Mouse (Mus musculus): ENCODE data around the gene Ush2a.

Gene Ush2a

DNA sequence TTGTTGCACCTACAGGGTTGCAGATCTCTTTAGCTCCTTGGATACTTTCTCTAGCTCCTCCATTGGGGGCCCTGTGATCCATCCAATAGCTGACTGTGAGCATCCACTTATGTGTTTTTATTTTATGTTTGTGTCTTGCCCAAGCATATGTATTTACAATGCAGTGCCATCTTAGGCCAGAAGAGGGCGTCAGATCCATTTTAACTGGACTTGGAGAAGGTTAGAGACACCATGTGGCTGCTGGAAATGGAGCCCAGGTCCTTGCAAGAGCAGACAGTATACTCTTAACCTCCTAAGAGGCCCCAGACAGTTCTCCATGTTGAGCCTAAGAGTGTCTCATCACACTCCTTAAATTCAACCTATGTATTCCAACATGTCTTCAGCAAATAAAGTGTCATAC lies 281.5 kb downstream of the Ush2a start:
- DNase-seq (ENCODE audit: low spot score): peak; percentile 6

DNA sequence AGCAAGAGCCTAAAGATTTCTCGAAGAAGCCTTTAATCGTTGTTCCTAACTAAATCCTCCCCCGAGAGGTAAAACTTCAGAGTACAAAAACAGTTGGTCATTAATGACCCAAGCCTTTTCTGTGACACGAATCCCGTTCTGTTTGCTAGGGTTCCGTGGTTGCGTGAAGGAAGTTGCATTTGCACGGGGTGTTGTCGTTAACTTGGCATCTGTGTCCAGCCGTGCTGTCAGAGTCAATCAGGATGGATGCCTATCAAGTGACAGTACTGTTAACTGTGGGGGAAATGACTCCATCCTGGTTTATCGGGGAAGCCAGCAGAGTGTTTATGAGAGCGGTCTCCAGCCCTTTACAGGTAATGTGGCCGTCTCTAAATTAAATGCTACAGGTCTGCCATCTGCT lies 287.9 kb downstream of the Ush2a start:
- no peak for DNase-seq (ENCODE audit: low spot score)

DNA sequence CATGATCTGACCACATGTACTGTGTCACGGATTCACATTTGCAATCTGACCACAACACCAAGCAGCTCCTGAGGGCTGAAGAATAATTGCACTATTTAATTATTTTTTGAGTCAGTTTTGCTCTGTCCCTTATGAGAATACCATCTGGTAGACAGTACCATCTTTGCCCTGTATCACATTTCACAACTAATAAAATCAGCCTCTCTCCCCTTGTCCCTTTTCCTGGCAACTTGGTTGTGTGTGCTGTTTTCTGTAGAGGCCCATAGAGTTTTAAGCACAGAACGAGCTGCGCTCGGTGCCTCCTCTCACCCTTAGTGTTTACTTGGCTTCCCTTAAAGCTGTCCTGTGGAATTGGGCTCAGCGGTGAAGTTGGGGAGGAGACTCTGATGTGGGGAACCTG lies 290.0 kb downstream of the Ush2a start:
- no peak for DNase-seq (ENCODE audit: low spot score)

DNA sequence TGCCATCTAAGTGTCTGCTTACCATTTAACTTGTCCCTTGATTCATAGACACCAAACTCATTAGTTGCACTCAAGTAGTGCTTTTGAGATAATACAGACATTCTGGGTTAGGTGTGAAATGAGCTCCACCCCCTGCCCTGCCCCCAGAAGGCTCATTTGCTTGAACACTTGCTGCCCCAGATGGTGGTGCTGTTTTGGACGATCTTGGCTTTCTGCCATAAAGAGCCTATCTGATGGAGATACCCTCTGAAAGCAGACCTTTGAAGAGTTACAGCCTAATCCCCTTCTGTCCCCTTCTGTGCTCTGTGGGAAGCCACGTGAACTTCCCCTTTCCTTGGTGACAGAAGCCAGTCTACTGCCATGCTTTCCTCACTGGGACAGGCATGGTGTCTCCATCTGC lies 297.1 kb downstream of the Ush2a start:
- no peak for DNase-seq (ENCODE audit: low spot score)

DNA sequence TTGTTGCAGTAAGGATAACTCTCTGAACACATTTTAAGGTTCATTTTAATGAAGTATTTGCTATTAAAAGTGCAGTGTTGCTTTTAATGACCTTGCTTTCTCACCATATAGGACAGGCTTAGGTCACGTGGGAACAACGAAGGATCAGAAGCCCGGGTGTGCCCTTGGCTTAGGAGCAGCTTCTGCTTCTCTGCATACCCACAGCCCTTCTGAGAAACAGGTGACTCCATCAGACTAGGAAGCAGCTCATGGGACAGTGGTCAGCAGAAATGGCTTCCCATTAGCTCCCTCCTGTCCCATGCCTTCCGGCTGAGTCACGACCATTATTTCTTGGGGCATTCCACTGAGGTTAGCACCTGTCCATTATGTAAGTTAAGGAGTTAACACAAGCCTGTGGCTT lies 304.4 kb downstream of the Ush2a start:
- no peak for DNase-seq (ENCODE audit: low spot score)

DNA sequence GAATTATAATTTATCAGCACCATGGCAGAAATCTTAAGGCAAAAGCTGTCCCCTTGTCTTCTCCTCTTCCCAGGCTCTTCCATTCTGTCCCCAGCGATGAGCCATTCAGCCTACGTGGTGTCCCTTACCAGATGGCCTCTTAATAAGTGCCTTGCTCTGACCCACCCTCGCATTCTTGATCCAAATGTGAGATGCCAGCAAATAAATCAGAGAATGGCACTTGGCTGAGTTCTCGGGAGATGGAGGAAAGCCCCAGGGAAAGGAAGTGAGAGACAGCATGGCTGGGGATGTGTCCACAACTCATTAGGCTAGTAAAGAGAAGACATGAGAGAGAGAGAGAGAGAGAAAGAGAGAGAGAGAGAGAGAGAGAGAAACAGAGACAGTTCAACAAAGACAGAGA lies 305.7 kb downstream of the Ush2a start:
- DNase-seq (ENCODE audit: low spot score): no peak

DNA sequence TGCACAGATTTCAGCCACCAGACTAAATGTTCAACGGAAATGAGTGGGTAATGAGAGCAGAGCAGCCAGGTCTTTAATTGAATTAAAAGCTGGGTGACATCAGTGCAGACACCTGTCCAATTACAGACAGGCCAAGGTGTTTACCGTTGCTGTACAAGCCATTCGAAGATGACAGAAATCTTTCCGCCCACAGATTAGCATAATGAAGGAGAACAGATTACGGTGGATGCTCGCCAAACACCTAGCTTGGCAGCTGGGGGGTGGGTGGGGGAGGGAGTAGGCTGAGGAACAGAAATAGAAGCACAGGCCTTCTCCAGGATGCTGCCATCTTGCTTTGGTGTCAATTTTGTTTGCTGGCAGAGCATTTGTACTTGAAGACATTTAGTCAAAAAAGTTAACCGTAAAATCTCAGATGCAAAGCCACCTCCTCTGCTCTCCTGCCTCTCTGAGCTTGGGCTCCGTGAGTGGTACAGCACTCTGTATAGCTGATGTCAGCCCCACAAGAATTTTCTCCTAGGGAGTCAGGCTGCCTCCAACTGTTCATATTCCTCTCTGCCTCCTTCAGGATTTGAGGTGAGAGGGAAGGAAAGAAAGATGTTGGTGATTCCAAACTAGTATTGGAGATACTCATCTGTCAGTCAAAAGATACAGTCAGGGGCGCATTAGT lies 306.6 kb downstream of the Ush2a start:
- no peak for DNase-seq (ENCODE audit: low spot score)

DNA sequence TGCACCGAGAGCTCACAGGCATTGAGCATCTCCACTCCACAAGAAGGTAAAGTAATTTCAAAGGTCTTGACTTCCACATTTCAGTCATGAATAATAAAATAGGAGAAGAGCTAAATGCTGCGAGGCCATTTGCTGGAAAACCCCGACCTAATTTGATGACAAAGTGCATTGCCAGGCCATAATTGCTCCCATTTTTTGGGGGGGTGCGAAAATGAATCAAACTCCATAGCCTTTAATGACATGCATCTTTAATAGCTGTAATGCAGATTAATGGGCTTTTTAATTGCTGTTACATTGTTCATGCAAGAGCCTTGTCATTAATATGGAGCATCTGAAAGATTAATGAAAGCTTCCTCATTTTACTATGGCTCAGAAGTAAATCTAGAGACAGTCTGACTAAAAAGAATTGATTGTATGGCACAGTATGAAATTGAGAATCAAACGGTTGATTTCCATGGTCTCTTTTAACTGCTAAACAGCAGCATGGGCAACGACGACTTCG lies 314.5 kb downstream of the Ush2a start:
- DNase-seq (ENCODE audit: low spot score): no peak

DNA sequence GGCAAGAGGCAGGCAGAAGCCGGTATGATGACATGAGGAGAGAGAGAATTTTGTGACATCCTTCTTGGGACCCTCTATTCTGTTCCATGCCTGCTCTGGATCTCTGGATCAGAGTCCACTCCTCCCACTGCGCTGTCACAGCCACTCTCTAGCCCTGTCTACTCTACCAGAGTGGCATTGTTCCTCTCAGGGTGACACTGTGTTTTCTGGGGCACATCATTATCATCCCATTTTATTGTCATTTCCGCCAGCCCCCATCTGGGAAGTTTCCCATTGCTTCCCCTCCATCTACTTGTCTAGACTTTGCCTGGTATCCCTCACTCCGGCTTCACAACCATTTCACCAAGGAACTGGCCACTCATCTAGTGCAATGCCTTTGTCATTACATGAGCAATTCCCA lies 315.6 kb downstream of the Ush2a start:
- DNase-seq (ENCODE audit: low spot score): no peak

DNA sequence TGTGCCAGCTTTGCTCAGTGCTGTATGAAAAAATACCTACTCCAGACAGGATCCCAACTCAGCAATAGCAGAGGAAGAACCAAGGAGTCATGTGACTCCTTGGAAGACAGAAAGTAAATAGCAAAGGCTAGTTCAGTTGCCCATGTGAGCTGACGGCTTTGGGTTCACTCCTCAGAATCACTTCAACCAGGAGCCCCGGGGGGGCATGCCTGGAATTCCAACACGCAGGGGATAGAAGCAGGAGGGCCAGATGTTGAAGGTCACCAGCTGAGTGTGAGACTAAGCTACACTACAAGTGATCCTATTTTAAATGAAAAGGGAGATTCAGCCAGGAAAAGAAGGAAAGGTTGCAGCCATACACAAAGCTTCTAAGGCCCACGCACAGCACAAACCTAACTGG lies 319.3 kb downstream of the Ush2a start:
- no peak for DNase-seq (ENCODE audit: low spot score)

DNA sequence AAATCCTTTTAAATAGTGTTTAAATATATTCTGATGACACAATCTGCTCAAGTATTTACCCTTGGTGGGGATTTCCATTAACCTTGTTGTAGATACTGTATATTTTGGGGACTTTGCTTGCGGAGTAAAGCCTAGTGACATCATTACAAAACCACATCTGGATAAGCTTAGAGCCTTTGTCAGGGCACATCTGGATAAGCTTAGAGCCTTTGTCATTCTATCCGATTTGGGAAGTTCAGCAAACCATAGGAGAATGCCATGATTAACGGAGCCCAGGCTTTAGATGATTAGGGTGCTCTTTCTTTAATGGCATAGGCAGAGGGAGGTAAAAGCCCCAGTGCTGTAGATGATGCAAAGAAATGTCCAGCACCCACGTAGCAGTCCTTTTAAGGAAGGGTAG lies 333.4 kb downstream of the Ush2a start:
- DNase-seq (ENCODE audit: low spot score): no peak

DNA sequence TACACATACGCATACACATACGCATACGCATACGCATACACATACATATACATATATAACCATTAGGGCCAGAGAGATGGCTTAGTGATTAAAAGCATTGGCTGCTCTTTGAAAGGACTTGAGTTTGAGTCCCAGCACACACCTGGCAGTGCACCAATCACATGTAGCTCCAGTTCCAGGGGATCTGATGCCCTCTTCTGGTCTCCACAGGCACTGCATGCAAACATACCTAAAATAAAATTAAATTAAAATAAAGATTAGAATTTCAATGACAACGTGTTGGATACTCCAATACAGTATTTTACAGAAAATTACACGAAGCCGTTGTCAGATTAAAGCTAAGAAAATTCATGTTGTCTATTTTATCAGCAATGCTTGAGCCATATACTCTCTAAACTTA lies 336.2 kb downstream of the Ush2a start:
- no peak for DNase-seq (ENCODE audit: low spot score)

DNA sequence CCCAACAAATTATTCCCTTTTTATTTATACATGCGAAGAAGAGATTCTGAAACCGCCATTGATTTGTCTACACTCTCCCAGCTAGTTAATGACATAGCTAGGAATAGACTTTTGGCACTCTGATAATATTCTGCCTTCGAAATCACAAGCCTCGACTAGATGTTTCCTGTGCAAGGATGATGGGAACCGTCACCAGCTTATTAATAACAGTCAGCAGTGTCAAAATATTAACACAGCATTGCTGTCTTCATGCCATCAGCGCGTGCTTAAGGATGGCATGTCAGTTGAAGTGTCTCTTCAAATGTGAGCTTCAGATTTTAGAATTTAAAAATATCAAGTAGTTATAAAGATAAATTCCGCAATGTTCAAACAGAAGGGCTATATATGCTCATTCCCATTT lies 337.3 kb downstream of the Ush2a start:
- no peak for DNase-seq (ENCODE audit: low spot score)

DNA sequence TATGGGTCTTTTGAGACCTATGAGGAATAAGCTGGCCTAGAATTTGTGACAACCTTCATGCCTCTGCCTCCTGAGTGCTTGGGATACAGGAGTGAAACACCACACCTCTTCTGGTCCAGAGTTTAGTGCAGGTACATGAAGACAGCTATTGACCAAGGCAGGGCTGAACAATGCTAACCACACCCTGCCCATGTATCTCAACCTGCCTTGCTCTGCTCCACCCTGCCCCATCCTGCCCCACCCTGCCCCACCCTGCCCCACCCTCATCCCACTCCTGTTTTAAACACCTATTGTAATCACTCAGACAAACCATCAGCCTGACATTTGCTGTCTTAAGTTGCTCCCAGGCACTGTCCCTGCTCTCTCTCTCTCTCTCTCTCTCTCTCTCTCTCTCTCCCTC lies 344.6 kb downstream of the Ush2a start:
- no peak for DNase-seq (ENCODE audit: low spot score)

DNA sequence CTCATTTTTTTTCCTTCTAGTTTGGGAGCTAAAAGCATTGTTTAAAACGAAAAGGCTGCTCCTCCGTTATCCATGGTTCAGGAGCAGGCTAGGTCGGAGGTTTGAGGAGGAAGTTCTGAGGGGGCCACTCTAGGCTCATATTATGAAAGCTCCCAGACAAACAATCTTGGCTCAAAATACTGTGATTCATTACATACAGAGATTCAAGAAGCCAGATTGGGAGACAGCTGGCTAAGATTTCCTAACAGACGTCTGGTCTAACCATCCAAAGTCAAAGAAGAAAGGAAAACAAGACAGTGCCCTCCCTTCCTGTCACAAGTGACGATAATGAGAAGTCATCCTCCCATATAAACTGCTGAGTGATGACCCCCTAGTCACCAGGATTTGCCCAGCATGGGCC lies 354.7 kb downstream of the Ush2a start:
- no peak for DNase-seq (ENCODE audit: low spot score)

DNA sequence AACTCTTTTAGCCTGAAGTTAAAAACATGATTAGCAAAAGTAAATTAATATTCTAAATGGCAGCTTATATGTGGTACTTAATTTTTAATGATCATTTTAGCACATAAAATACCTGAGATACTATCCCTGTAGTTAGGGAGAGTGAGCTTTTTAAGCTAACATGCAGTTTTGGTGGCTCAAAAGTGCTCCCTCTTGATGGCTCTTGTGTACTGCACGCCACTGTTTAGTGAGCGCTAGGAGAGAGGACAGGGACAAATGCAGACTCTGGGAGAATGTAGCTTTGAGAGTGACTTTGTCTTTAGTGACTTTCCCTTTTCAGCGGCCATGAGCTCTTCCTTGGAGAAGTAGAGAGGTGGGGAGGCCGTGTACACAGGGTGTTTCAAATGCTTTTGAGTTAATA lies 371.9 kb downstream of the Ush2a start:
- no peak for DNase-seq (ENCODE audit: low spot score)

DNA sequence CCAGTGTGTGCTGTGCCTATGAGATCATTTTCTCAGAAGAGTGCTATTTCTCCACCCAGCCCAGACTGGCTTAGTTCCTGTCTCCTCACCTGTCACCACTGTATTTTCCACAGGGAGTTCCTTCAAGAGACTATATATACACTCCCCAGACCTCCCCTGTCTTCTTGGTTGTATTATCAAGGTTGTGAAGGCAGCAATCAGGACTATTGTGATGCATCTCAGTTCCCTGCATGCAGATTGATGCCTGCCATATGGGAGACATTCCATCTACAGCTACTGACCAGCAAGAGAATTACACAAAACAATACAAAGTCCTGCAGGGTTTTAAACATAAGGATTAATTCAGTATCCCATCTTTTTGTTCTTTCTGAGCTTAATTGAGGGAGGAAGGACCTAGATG lies 377.8 kb downstream of the Ush2a start:
- no peak for DNase-seq (ENCODE audit: low spot score)

DNA sequence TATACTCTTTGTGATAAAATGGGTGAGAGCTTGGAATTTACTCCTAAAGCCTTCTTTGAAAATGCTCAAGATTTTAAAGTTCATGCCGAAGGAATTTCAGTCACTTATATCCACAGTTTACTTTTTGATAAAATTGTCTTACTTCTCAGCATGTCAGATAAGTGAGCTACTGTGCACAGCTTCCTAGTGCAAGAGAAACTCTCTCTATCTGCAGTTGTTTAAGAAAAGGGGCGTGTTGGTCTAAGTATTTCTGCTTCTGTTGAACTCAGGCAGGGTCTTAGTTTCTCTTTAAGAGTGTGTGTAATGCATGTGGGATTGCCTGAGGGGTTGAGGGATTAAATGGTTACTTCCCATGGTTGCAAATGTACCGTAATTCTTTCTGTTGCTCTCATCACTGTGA lies 381.3 kb downstream of the Ush2a start:
- no peak for DNase-seq (ENCODE audit: low spot score)

DNA sequence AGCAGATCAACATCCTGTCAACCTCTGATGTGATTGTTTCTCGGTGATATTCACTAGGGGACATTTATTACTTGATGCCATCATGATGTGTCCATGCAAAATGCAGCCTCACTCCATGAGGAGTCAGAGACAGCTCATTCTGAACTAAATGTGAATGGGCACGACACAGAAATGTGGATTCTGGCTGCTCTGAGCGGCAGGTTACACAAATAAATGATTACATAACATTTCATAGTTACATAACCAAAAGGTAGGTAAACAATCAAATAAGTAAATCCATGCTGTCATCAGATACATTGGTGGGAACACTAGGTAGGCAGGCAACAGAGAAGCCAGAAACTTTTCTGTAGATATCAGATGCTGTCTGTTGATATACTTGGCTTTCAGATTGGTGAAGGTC lies 391.2 kb downstream of the Ush2a start:
- no peak for DNase-seq (ENCODE audit: low spot score)

DNA sequence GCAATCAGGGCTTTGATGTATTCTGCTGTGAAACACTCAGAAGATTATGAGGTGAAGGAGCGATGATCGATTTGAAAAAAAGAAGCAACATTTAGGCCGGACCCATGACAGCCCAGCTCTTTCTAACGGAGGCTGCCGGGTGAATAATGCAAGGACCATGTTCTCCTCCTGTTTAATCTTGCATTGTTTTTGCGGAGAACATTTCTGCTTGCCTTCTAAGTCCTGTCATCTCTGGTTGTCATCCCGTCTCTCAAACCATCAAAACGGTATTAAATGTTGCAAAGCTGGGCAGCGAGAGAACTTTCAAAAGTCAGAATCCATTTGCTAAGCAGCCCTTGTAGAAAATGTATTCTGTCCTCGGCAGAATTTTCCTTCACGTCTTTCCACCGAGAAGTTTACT lies 394.3 kb downstream of the Ush2a start:
- DNase-seq (ENCODE audit: low spot score): no peak

DNA sequence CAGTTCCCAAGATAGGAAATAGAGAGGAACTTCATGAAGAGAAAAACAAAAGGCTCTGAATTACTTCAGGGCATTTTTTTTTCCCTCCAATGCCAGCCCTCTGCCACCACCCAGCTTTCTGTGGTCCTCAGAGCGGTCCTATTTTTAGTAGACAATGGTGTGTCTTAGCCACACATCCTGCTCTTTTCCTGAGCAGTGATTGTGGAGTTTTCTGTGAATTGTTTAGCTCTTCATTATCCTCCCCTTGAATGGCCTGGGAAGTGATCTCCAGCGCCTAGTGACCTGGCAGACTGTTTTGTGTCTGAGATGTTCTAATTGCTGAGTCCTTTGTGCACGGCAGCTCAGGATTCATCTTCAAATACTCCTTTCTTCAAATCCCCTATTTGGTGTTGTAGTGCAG lies 397.3 kb downstream of the Ush2a start:
- no peak for DNase-seq (ENCODE audit: low spot score)

DNA sequence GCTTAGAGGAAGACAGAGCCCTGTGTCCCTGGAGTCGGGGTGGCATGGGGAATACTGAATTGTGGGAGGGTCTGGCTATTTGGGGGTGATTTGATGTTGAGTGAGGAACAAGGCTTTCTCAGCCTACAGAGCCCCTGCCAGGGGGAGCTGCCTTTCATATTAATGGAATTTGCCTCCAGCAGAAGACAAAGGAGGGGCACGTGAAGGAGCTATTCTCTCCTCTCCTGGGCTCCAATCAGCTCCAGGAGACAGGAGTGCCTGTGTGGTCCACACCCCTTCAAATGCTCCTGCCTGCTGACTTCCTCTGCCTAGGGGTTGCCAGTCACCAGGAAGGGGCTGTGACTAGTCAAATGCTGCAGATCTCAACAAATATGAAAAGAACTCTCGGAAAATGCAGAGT lies 398.5 kb downstream of the Ush2a start:
- no peak for DNase-seq (ENCODE audit: low spot score)

DNA sequence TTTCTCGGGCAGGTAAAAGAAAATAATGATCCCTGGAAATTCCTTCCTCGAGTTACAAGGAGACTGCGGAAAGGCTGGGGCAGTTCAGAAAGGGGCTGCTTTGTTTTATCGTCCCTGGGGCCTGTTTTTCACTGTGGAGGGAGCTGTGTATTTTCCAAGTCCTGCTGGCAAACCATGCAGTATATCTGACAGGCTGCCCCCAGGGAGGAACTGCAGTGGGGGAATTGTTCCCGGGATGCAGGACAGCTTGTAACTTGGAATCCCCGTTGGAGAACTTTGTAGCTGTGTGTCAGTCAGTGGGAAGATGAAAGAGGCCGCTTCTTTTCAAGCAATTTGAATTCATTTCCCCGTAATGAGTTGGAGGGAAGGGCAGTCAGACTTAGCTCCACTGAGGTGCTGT lies 399.1 kb downstream of the Ush2a start:
- no peak for DNase-seq (ENCODE audit: low spot score)

DNA sequence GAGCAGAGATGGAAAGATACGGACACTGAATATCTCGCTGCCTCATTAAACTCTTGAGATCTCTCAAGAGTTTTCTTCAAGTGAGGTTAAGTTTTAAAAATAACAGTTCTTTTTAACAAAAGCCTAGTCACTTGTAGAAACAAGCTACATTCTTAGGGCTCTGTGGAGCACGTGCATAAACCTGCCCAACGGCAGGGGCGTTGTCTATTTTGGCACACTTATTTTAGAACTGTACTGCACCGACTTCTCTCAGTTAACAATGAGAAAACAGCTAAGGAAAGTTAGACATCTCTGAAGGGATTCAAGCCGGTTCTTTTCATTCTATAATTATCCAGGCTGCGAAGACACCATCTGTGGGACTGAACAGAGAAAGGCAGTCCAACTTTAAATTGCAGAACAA lies 405.6 kb downstream of the Ush2a start:
- no peak for DNase-seq (ENCODE audit: low spot score)

DNA sequence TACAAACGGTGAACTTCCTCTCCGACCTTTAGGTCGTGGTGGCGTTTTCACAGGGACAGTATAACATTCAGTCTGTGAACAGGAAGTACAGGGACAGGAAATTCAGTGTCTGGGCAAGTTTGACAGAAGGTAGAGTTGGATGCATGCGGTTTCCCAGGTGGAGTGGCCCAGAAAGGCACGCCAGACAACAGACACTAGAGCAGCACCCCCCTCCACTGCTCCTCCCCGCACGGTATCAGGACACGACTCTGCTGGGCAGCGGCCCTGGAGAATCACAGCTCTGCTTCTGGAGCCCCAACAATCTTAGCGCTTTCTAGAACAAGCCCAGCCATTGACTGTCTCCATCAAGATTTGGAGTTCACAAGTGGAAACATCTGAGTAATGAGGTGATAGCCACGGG lies 406.7 kb downstream of the Ush2a start:
- no peak for DNase-seq (ENCODE audit: low spot score)
